Mouse (Mus musculus) spleen, postnatal 10 days (tissue): ENCODE data around the gene Tesmin.
A peak's percentile ranks its signal among the peaks of the same experiment; 100 is the strongest.

Experiments used
- DNase-seq, 2 experiments: peaks; one replicate each; pipeline ENCODE4 v3.0.0; 2021 to 2022; ENCODE audit warnings: low spot score in 2 of 2

The Tesmin gene

DNA sequence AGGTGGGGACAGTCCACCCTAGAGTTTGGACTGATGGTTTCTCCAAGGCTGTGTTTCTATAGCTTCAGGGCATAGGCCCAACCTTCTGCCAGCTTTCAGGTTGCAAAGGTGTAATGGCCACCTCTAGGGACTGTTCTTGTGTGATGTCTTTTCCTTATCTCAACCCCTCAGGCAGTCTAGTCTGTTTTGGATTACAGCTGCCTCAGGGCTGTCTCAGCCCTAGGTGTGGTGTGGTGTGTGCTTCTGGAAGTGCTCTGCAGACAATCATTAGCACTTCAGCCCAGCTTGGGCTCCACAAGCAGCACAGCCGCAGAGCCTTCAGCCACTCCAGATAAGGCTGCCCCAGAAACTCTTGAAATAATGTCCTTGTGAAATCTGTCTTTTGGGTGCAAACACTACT is 3.7 kb downstream of the Tesmin start:
- peak in 1 of 2 experiments; percentile 21 for DNase-seq

DNA sequence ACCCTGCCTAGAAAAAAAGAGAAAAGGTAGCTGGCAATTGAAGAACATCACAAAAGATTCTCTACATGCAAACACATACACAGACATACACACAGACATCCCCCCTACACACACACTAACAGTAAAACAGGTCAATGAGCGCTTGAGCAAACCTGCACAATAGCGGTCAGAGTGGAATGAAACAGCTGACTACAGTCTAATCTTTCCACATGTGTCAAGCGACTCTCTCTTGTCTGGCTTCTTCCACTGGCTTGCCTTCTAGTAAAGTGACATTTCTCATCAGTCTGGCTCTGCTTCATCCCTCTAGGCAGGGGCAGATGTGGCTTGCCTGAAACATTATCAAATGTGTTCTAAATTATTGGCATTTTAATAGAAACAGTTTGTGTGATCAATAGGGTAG is 5.6 kb downstream of the Tesmin start:
- no peak for DNase-seq

DNA sequence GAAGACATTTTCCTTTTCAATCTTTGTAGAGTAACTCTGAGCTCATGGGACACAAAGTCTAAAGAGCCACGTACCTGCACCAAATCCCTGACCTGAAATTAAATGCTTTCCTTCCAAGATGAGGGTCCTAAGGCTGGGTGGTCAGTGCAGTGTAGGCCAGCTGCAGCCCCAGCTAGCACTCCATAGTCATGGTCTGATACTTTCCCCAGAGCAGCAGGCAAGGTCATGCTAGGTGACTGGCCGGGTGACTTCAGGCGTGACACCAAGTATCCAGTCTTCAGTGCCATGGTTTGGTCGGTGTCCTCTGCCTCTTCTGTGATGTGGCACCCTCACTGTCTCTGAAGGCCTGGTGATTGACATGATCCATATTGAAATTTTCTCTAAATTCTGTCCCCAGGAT is 11.4 kb downstream of the Tesmin start:
- DNase-seq, result no peak

DNA sequence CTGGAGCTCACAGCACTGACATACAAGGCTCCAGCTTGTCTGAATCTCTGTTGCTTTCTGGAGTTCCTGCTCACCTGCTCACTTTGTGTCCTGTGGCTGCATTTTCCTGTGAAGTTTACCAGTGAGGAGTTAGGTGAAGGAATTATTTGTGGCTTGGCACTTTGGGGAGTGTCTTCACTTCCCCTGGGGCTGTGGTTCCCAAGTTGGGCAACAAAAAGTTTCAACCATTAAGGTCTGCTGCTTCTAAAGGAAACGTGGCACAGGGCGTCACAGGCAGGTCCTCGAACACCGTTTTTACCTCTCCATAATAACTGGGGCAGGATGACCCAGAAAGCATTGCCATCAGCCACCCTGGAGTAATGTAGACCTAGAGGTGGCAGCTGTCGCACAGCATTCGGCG is 12.8 kb downstream of the Tesmin start:
- no peak for DNase-seq

DNA sequence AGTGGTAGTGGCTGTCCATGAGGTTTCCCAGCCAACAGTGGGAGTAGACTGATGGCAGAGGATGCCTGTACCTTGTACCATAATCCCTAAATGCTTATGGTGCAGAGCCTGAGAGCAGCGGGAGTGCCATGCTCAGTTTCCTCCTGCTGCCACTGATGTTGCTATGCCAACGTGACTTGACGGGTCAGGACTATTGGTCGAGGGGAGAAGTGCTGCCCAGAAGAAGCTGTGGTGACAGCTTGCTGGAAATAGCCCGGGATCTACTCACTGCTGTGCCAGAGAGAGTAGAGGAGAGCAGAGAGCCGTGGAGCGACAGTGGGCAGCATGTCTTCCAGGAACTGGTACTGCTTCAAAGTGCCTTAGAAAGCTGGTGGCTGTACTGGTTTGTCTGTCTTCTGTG is 13.3 kb downstream of the Tesmin start:
- DNase-seq, result no peak

DNA sequence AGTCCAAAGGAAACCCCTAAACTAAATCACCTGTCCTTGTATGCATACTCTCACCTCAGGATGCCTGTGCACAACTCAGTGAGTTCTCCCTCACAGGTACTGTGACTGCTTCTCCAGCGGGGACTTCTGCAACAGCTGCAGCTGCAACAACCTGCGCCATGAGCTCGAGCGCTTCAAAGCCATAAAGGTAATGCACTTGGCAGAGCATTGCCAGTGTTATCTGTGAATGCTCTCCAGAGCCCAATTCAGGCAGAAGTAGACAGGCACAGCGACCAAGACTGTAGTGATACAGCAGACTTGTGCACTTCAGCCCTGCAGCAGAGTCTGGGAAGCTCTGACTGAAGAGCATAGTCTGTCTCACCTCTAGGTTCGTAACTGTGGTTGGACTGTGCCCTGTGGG is 13.7 kb downstream of the Tesmin start:
- no peak for DNase-seq

DNA sequence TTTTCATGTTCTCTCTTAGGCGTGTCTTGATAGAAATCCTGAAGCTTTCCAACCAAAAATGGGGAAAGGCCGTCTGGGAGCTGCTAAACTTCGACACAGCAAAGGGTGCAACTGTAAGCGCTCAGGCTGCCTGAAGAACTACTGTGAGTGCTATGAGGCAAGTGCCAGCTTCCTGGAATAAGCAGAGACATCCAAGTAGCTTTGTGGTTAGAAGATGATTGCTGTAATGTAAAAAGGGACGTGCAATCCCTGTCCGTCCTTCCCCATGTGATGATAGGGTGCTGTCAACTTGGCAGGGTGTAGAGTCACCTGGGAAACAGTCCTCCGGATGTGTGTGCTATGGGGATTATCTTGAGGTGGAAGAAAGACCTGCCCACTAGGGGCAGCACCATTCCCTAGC is 15.4 kb downstream of the Tesmin start:
- no peak for DNase-seq

DNA sequence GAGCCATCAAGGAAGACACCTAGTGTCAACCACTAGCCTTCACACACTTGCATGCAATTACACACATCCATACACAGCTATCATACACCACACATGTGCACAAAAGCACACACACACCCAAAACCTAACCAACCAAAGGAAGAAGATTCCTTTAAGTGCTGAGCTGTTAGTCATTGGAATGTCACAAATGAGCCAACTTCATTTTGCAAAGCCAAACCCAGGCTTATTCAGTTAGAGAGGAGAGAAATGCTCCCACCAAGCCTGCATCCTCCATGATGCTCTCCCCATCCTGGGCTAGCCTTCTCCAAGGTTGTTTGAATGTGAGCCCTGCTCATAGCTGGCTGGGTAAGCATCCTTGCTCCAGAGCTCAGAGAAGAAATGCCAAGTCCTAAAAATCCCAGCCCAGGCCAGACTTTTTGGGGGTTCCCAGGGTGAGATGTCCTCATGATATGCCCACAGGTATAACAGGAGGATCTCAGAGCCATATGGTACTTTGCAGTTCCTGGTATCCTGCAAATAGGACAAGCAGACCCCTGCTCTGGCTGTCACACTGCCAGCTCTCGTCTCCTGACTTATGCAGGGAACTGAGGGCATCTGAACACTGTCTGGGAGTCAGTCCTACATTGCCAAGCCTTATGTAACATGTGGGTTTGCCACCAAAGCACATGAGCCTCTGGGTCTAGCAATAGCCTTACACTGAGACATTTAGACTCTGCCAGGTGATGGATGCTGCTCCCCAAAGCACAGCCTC is 17.0 kb downstream of the Tesmin start:
- DNase-seq, result no peak

DNA sequence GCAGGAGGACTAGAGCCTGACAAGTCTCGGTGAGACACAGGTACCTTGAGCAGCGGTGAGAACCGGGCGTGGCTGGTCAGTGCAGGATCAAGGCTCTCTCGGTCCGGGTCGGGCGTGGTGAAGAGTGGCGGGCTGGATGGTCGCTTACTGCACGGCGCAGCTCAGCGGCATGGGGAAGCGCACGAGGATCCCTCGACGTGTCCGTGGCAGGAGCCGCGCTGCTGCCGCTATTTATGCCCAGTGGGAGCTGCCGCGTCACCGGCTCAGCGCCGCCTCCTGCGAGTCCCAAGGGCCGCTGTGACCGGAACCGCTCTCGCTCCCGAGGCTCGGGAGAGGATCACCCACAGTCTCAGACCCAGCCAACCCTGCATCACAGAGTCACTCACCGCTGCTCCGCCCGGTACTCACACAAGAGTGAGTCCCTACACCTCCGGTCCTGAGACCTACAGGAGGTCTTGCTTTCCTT is 25.6 kb downstream of the Tesmin start, which contains the start of gene Gal:
Gal (minus strand) TSS at position 277 of the 466 bp plus-strand sequence.
- peak in 1 of 2 experiments; percentile 23 for DNase-seq

DNA sequence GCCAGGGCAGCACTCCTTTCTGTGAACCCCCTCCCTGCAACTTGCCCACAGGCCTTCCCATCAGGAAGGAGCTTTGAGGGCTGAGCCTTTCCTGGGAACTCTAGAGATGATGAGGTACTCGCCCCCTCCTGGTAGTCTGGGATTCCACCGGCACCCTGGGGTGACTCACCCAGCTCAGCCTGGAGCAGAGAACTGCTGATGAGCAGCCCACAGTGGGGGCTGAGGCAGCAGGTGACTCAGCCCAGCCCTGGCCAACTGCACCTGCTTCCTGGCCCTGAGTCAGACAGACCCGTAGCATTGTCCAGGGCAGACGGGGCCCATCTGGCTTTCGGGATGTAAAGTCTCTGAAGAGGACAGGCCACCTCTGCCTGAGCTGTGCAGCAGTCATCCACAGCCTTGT is 30.6 kb downstream of the Tesmin start:
- no peak for DNase-seq

DNA sequence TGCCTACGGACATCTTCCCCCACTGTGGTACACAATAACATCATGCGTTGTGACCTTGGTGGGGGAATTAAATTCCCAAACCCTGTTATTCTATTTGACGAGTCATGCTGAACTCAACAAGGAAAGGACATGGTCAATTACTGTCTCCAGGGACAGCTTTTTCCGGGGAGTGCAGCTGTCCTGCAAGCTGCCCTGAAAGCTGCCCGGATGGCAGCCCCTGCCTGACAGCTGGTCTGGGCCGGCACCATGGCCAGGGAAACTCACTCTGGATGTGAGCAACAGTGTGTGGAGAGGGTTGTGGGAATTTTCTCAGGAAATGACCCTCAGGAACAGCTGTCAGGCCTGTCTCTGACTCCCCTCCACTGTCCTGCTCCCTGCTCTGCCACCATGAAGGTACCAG is 33.8 kb downstream of the Tesmin start:
- no peak for DNase-seq

DNA sequence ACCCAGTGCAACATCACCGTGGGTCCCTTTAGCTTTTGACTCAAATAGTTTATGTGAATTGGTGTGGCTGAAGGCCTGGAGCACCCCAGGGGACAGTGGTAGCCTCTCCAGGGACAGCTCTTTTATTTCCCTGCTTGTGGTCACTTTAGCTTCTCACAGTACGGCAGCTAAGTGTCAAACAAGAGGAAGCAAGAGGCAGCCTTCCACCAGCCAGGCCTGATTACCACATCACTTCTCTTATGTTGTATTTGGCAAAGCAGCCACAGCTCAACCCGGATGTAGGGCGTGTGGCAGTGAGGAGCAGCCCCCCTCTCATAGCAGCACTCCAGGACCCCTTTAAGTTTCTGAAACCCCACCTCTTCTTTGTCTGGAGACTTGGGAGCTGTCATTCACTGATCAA is 34.3 kb downstream of the Tesmin start:
- no peak for DNase-seq

DNA sequence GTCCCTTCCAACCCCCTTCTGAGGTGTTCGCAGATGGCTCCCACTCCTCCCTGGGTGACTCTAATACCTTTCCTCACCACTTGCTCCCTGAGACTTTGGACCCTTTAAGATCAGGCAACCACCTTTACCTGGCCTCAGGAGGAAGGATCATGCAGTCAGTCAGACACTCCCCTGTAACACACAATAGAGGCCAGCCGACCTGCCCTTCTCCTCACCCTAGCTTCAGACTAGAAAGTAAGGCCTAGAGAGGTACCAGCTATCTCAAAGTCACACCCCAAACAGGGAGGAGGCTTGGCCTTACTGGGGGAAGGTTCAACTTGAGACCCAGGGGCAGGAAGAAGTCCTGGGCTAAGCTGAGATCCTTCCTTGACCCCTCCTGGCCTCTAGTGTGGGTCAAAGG is 35.6 kb downstream of the Tesmin start:
- no peak for DNase-seq

DNA sequence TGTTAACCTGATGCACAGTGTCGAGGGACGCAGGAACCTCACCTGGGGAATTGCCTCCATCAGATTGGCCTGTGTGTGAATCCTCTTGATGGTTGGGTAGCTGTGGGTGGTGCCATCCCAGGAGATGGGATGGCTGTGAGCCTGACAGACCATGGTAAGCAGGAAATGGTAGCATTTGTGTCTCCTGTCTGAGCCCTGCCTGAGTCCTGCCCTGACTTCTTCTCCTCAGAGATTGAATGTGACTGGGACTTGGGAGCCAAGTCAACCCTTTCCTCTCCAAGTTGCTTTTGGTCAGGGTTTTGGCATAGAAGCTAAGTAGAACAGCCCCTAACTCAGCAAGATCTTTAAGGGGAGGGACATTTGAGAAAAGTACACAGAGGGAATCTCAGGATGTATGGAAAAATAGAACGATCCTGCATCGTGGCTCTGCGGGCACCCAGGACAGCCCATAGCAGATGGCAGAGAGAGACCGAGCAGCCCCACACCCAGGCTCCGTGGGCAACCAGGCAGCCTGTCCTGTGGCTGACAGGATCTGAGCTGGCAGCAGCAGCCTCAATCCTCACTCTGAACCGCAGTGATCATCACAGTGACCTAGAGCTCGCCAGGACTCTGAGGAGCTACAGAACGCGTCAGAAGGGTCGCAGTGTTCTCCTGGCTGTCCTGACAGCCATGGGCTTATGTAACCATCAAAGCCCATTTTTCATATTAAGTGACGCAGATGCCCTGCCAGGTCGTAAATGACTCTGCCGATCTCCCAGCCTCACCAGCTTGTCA is 39.6 kb downstream of the Tesmin start:
- DNase-seq, result no peak

DNA sequence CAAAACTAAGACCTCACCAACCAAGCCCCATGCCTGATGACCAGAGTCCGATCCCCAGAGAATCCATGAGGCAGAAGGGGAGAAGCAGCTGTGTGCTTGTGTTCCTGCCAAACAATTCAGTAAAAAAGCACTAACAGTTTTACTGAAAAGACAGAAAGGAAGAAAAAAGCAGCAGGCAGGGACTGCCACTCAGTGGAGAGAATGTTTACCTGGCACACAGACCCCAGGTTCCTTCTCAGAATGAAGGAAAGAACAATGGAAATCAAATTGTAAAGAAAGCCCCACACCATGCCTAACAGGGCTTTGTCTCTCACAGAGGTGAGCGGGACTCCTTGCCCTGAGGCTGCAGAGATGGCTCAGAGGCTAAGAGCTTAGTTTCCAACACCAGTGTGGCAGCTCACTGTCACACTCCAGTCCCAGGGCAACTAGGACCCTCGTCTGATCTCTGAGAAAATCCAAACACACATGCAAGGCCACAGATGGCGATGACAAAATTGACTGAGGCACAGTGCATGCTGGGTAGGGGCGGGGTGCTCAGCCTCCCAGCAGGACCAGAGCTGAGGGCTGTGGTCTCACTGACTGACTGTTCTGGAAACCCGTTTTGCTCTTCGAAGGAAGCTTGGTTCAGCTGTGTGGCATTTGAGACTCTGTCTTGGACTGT is 40.6 kb downstream of the Tesmin start:
- no peak for DNase-seq

DNA sequence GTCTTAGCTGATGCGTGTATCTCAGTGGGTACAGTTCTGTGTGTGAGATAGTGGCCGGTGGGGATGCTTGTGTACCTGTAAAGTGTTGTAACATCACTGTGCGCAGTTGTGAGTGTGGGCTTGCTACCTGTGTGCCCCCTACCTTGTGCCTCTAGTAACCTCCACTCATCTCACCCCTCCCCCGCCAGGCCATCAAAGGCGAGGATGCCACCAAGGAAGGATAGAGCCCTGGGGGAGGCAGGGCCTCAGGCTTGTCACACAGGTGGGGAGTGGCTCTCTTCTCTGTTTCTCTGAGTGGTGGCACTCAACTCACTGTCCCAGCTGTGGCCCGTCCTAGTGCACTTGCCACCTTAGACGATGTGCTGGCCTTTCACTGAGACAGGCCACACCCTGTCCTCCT is 42.4 kb downstream of the Tesmin start:
- no peak for DNase-seq

DNA sequence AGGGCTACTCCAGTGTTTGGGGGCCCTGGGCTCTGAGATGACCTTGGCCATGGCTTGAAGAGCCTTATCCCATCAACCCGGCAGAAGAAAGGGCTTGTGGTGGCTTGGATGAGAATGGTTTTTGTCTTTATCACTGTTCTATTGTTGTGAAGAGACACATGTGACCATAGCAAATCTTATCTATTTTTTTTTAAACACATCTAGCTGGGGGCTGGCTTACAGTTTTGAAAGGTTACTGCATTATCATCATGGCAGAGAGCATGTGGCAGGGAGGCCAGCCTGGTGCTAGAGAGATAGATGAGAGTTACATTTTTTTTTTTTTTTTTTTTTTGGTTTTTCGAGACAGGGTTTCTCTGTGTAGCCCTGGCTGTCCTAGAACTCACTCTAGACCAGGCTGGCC is 43.3 kb downstream of the Tesmin start:
- no peak for DNase-seq

DNA sequence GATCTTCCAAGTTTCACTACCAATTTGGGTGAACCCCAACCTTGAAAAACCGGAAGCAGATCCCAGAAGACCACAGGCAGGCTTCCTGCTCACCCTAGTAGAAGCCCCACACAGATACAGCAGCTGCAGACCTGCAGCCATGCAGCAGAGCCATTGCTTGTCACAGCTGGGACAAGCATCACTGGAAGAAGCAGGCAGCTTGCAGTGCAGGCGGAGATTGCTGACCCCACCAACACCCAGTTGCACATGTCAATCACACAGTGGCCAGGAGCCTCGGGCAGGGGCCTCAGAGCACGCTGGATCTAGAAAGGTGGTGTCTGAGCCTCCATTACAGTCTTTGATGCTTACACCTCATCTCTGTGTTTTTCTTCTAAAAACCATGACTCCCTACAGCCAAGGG is 45.5 kb downstream of the Tesmin start:
- DNase-seq, result no peak

DNA sequence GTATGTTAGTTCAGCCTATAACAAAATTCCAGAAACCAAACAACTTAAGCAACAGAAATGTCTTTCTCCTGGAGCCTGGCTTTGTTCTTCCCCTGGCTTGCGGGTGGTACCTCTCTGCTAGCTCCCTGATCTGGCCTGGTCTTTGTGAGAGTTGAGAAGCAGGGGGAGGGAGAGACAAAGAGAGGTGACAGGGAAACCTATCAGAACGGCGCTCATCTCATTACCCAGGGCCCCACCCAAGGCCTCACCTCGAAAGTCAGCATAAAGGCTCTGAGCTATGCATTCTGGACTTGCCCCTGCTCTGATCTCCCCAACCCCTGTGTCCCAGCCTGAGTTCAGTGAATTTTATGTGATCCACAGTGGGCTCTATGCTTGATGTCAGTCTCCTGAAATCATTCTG is 46.0 kb downstream of the Tesmin start:
- DNase-seq, result no peak

DNA sequence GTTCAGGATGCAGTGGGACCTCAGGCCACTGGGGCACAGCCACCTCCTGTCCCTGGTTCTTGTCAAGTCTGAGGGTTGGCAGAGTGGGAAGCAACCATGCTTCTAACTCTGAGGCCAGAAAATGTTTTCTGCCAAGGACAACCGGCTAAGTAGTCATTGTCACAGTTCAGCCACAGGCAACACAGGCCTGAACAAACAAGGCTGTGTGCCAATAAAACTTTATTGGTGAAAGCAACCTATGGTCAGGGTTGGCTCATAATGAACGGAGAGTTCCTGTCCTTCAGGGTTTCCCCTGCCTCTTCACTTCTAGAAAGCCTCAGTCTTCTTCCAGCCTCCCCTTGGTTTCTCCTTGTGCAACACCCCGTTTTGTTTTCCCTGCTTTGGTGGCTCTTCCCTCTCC is 47.2 kb downstream of the Tesmin start:
- DNase-seq, result no peak

DNA sequence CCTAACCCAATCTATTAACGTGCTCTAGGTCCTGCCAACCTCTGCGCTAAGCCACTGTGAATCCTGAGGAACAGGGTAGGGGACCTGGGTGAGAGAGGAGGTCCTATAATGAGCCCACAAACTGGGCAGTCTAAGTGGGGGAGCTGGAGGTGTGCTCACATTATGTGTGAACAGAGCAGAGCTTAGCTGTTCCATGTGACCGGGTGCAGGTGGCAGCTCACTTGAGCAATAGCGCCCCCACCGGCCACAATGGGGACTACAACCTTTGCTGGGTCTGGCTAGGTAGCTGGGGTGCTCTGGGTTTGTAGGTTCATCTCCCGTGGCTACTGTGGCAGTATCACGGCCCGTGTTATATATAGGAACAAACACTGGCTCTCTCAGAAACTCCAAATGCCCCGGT is 48.2 kb downstream of the Tesmin start:
- peak; percentile 46 to 78 for DNase-seq

DNA sequence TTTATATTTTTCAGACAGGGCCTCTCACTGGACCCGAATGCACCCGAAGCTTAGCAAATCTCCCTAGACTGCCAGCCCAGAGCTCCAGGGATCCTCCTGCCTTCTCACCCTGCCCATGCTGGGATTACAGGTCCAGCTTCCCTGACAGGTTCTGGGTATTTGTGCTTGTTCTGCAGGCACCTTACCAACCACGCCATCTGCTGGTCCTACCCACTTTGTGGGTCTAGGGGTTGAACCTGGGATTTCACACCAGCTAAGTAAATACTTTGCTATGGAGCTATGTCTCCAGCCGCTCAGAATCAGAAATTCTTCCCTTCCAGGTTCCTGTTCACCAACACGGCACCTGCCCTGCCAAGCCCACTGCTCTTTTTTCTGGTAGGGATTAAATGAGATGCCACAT is 49.3 kb downstream of the Tesmin start:
- DNase-seq, result no peak

DNA sequence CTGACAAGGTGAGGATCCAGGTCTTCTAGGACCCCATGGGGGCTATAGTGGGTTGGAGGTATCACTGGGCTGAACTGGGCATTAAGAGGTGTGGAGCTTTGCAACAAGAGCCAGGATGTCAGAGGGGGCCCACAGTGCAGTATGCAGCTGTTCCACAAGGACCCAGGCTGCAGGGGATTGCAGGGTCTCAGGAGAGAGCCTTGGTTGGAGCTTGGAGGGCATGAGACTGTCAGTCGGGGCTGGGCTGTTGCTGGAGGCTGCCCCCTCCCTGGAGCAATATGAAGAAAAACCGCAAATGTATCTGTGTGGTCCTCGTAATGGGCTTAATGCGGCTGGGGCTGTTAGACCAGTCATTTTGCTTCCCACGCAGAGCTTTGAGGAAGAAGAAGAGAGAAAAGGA is 52.0 kb downstream of the Tesmin start:
- no peak for DNase-seq
